In genomic region chr10:99460847-99461445, GRCm38 (mm10) we compare ENCODE assay signal across 7 mouse cellular contexts.
DNase-seq lines count a peak whose midpoint lies in the region; ATAC-seq and TF ChIP-seq lines count a peak whose summit lies in the region.

No protein-coding gene starts in this region.

- peak overlapping the region; percentile 60 for H3K9ac ChIP-seq in heart, adult 2 months (ENCODE audit: low read depth, low read length)
- peak overlapping the region; percentile 34; the same call in 1 of the 2 replicates for H3K9ac ChIP-seq in intestine, postnatal 0 days (ENCODE audit: low read depth, low read length)
- H3K9ac ChIP-seq in neural tube, embryonic 13.5 days, result peak overlapping the region; percentile 58

- DNase-seq in T-cell, adult 2 months (ENCODE audit: low spot score), result peak; percentile 28
- DNase-seq in heart, adult 2 months, result peak; percentile 52 to 74
- DNase-seq in lung, adult 2 months, result peak; percentile 45
- DNase-seq in cerebellum, adult 18-20 months, result no peak

- H3K9me3 ChIP-seq in intestine, postnatal 0 days (ENCODE audit: control insufficient read depth), result no peaks in the 10 kb centered on the region
- no peaks in the 10 kb centered on the region for H3K9me3 ChIP-seq in neural tube, embryonic 13.5 days

- peaks cover 2% of the 10 kb centered on the region; the same call in 1 of the 2 replicates for H3K36me3 ChIP-seq in heart, adult 2 months (ENCODE audit: control insufficient read depth, insufficient read depth, low read length)
- no peaks in the 10 kb centered on the region for H3K36me3 ChIP-seq in intestine, postnatal 0 days (ENCODE audit: control insufficient read depth, insufficient read depth)
- H3K36me3 ChIP-seq in neural tube, embryonic 13.5 days, result no peaks in the 10 kb centered on the region

- intact Hi-C loops in heart, adult 2 months (cut with DNase I), result loop anchor here (2.0 to 5.0 kb wide), 4 partner anchors 52 to 292 kb away; no protein-coding TSS in a partner anchor

- no peaks in the 10 kb centered on the region for H3K79me2 ChIP-seq in heart, adult 2 months (replicated peaks; ENCODE audit: control insufficient read depth, insufficient read depth, low read length)

- no peak for TF ChIP-seq POLR2A in cortical plate, adult 2 months (IDR thresholded peaks at IDR 0.05; ENCODE audit: extremely low read depth, insufficient read depth, low read length)
- no peak for TF ChIP-seq POLR2A in heart, adult 2 months (IDR thresholded peaks at IDR 0.05; ENCODE audit: insufficient read depth, low read depth, low read length)
- TF ChIP-seq POLR2A in lung, adult 2 months (IDR thresholded peaks at IDR 0.05; ENCODE audit: borderline replicate concordance, extremely low read depth, low read depth, low read length), result no peak

- peaks cover 3% of the 10 kb centered on the region; the same call in 1 of the 2 replicates for H3K4me1 ChIP-seq in cortical plate, adult 2 months (ENCODE audit: control insufficient read depth, insufficient read depth, low read length)
- peaks cover 10% of the 10 kb centered on the region for H3K4me1 ChIP-seq in heart, adult 2 months (ENCODE audit: control insufficient read depth, insufficient read depth, low read length)
- H3K4me1 ChIP-seq in intestine, postnatal 0 days (replicated peaks; ENCODE audit: control insufficient read depth, insufficient read depth, low read length), result peaks cover 7% of the 10 kb centered on the region; the same call in 1 of the 2 replicates
- H3K4me1 ChIP-seq in lung, adult 2 months (ENCODE audit: control insufficient read depth, insufficient read depth, low read length), result no peaks in the 10 kb centered on the region; the same call in 1 of the 2 replicates
- peaks cover 12% of the 10 kb centered on the region for H3K4me1 ChIP-seq in neural tube, embryonic 13.5 days (replicated peaks)

- TF ChIP-seq CTCF in cortical plate, adult 2 months (IDR thresholded peaks at IDR 0.05; ENCODE audit: extremely low read depth, insufficient read depth, low read length), result no peak
- TF ChIP-seq CTCF in heart, adult 2 months (IDR thresholded peaks at IDR 0.05), result no peak
- TF ChIP-seq CTCF in intestine, postnatal 0 days (IDR thresholded peaks at IDR 0.05; ENCODE audit: low read depth), result no peak
- no peak for TF ChIP-seq CTCF in lung, adult 2 months (IDR thresholded peaks at IDR 0.05; ENCODE audit: insufficient read depth, low read length)

- peak overlapping the region; percentile 73 for H3K27ac ChIP-seq in cortical plate, adult 2 months (ENCODE audit: insufficient read depth, low read length)
- H3K27ac ChIP-seq in heart, adult 2 months, result peak overlapping the region; percentile 72
- no peak overlapping the region for H3K27ac ChIP-seq in intestine, postnatal 0 days (ENCODE audit: low read depth, low read length)
- no peak overlapping the region for H3K27ac ChIP-seq in neural tube, embryonic 13.5 days (replicated peaks)

- peak overlapping the region; percentile 20 for H3K4me3 ChIP-seq in cortical plate, adult 2 months (ENCODE audit: insufficient read depth, low read length)
- peak overlapping the region; percentile 48 for H3K4me3 ChIP-seq in heart, adult 2 months
- H3K4me3 ChIP-seq in intestine, postnatal 0 days (ENCODE audit: low read depth, low read length), result peak overlapping the region; percentile 42
- peak overlapping the region; percentile 52 for H3K4me3 ChIP-seq in lung, adult 2 months (replicated peaks; ENCODE audit: extremely low read depth, low read depth, low read length)
- peak overlapping the region; percentile 35 for H3K4me3 ChIP-seq in neural tube, embryonic 13.5 days

- no peaks in the 10 kb centered on the region for H3K27me3 ChIP-seq in heart, adult 2 months (ENCODE audit: control insufficient read depth, insufficient read depth, low read length)
- no peaks in the 10 kb centered on the region for H3K27me3 ChIP-seq in intestine, postnatal 0 days (replicated peaks; ENCODE audit: control insufficient read depth, insufficient read depth, low read length)
- H3K27me3 ChIP-seq in neural tube, embryonic 13.5 days, result no peaks in the 10 kb centered on the region

- 6% methylated on average over 17 of the region's 17 CpGs for WGBS in heart, adult 2 months
- 10% methylated on average over 17 of the region's 17 CpGs for WGBS in intestine, postnatal 0 days
- 3% methylated on average over 17 of the region's 17 CpGs for WGBS in lung, adult 2 months
- WGBS in neural tube, embryonic 13.5 days, result 4% methylated on average over 17 of the region's 17 CpGs

- TF ChIP-seq EP300 in heart, adult 2 months (IDR thresholded peaks at IDR 0.05; ENCODE audit: insufficient read depth, low read depth, low read length), result 0 out of 2 replicates have a peak, but pooled peaks have one; percentile 15

- 0 out of 2 replicates have a peak, but pooled peaks have one; percentile 25 for ATAC-seq in intestine, postnatal 0 days
- peak; percentile 42 for ATAC-seq in neural tube, embryonic 13.5 days (ENCODE audit: low read depth)

- H3K4me2 ChIP-seq in intestine, postnatal 0 days (replicated peaks; ENCODE audit: low read depth), result peak overlapping the region; percentile 77
- H3K4me2 ChIP-seq in neural tube, embryonic 13.5 days, result peak overlapping the region; percentile 68

Comparison
In these comparisons a context has a peak if more than half of its experiments do, and no peak if none do; other contexts are left out.
1. DNase-seq: peak in T-cell, adult 2 months (single experiment), heart, adult 2 months (2 of 2) and lung, adult 2 months (single experiment); none in cerebellum, adult 18-20 months (0 of 2).
2. H3K27ac ChIP-seq: peak in cortical plate, adult 2 months (single experiment) and heart, adult 2 months (single experiment); none in intestine, postnatal 0 days (single experiment) and neural tube, embryonic 13.5 days (single experiment).
3. Peak in every context shown above with its lines, with median percentiles within 50 percentile points of each other: H3K4me3 ChIP-seq and H3K9ac ChIP-seq.